In genomic region chr14:76186299-76186698, GRCm38 (mm10) we compare ENCODE assay signal across 24 mouse cellular contexts.
DNase-seq lines count a peak whose midpoint lies in the region; ATAC-seq lines count a peak whose summit lies in the region.
"Had no signal": no experiment of that assay in that cellular context is flagged by ENCODE, and none has a peak within 500 bp of the region (broad histone marks: within the 10 kb centered on the region; RNA-seq: fewer than 3 reads in every experiment).

No protein-coding gene starts in this region.

- no peaks in the 10 kb centered on the region for H3K36me3 ChIP-seq in heart, embryonic 13.5 days
- no peaks in the 10 kb centered on the region for H3K36me3 ChIP-seq in midbrain, embryonic 10.5 days
- no peaks in the 10 kb centered on the region for H3K36me3 ChIP-seq in midbrain, embryonic 13.5 days
- no peaks in the 10 kb centered on the region for H3K36me3 ChIP-seq in kidney, embryonic 16.5 days (ENCODE audit: insufficient read depth, low read length)
- no peaks in the 10 kb centered on the region for H3K36me3 ChIP-seq in stomach, embryonic 16.5 days (ENCODE audit: control insufficient read depth, insufficient read depth, low read length)
- H3K36me3 ChIP-seq: G1E; neural tube, embryonic 15.5 days had no signal

- 71% methylated on average over 4 of the region's 4 CpGs for WGBS in heart, embryonic 13.5 days
- WGBS in midbrain, embryonic 10.5 days = 89% methylated on average over 4 of the region's 4 CpGs
- 85% methylated on average over 4 of the region's 4 CpGs for WGBS in midbrain, embryonic 13.5 days
- 49% methylated on average over 4 of the region's 4 CpGs for WGBS in kidney, embryonic 16.5 days
- 47% methylated on average over 4 of the region's 4 CpGs for WGBS in stomach, embryonic 16.5 days

- H3K27me3 ChIP-seq in heart, embryonic 13.5 days (replicated peaks) = no peaks in the 10 kb centered on the region
- no peaks in the 10 kb centered on the region for H3K27me3 ChIP-seq in midbrain, embryonic 10.5 days (ENCODE audit: low read depth, poor library complexity, severe bottlenecking)
- H3K27me3 ChIP-seq in midbrain, embryonic 13.5 days = no peaks in the 10 kb centered on the region
- H3K27me3 ChIP-seq in kidney, embryonic 16.5 days (ENCODE audit: insufficient read depth, low read length) = no peaks in the 10 kb centered on the region
- no peaks in the 10 kb centered on the region for H3K27me3 ChIP-seq in stomach, embryonic 16.5 days (ENCODE audit: control insufficient read depth, insufficient read depth, low read length)
- H3K27me3 ChIP-seq: neural tube, embryonic 15.5 days had no signal

- ATAC-seq in heart, embryonic 13.5 days (ENCODE audit: extremely low read depth, insufficient number of reproducible peaks, low FRiP score, low TSS enrichment) = 0 out of 2 replicates have a peak, but pooled peaks have one; percentile 19
- ATAC-seq in midbrain, embryonic 13.5 days = no peak
- peak; percentile 39; the same call in 1 of the 2 replicates for ATAC-seq in kidney, embryonic 16.5 days (ENCODE audit: low FRiP score, low TSS enrichment)
- peak; percentile 42; the same call in 1 of the 2 replicates for ATAC-seq in stomach, embryonic 16.5 days (ENCODE audit: insufficient read depth, low FRiP score)
- ATAC-seq: forebrain, embryonic 14.5 days had no signal

- H3K4me3 ChIP-seq in heart, embryonic 13.5 days = no peak overlapping the region
- H3K4me3 ChIP-seq in midbrain, embryonic 10.5 days = no peak overlapping the region
- no peak overlapping the region for H3K4me3 ChIP-seq in midbrain, embryonic 13.5 days (replicated peaks)
- H3K4me3 ChIP-seq in kidney, embryonic 16.5 days (ENCODE audit: low read length) = no peak overlapping the region
- no peak overlapping the region for H3K4me3 ChIP-seq in stomach, embryonic 16.5 days (replicated peaks; ENCODE audit: low read length)
- H3K4me3 ChIP-seq: erythroblast, embryonic 14.5 days; heart, adult 2 months; myocyte; neural tube, embryonic 15.5 days had no signal

- no peak overlapping the region for H3K9ac ChIP-seq in heart, embryonic 13.5 days
- no peak overlapping the region for H3K9ac ChIP-seq in midbrain, embryonic 13.5 days (replicated peaks)
- H3K9ac ChIP-seq in kidney, embryonic 16.5 days (replicated peaks; ENCODE audit: low read length) = 0 out of 2 replicates have a peak overlapping the region, but pooled peaks have one; percentile 17
- no peak overlapping the region for H3K9ac ChIP-seq in stomach, embryonic 16.5 days (ENCODE audit: low read length)
- H3K9ac ChIP-seq: neural tube, embryonic 15.5 days had no signal

- no peaks in the 10 kb centered on the region for H3K9me3 ChIP-seq in heart, embryonic 13.5 days
- no peaks in the 10 kb centered on the region for H3K9me3 ChIP-seq in midbrain, embryonic 10.5 days (replicated peaks)
- no peaks in the 10 kb centered on the region for H3K9me3 ChIP-seq in midbrain, embryonic 13.5 days
- H3K9me3 ChIP-seq in kidney, embryonic 16.5 days (ENCODE audit: low read length) = no peaks in the 10 kb centered on the region
- H3K9me3 ChIP-seq in stomach, embryonic 16.5 days (replicated peaks; ENCODE audit: control insufficient read depth, low read length) = no peaks in the 10 kb centered on the region
- H3K9me3 ChIP-seq: G1E; neural tube, embryonic 15.5 days had no signal

- peaks cover 11% of the 10 kb centered on the region for H3K4me1 ChIP-seq in heart, embryonic 13.5 days
- H3K4me1 ChIP-seq in midbrain, embryonic 10.5 days = peaks cover 17% of the 10 kb centered on the region
- peaks cover 6% of the 10 kb centered on the region; the same call in 1 of the 2 replicates for H3K4me1 ChIP-seq in midbrain, embryonic 13.5 days (replicated peaks)
- peaks cover 13% of the 10 kb centered on the region; the same call in 1 of the 2 replicates for H3K4me1 ChIP-seq in kidney, embryonic 16.5 days (ENCODE audit: insufficient read depth, low read length)
- no peaks in the 10 kb centered on the region for H3K4me1 ChIP-seq in stomach, embryonic 16.5 days (ENCODE audit: control insufficient read depth, insufficient read depth, low read length)

- no peak for DNase-seq in heart, postnatal 25 days (ENCODE audit: low spot score)
- DNase-seq in midbrain, embryonic 10.5 days (ENCODE audit: low spot score) = no peak
- no peak for DNase-seq in gastrocnemius, postnatal 36 days
- DNase-seq in MN1 (ENCODE audit: low spot score) = no peak
- DNase-seq: adrenal gland, postnatal 36 days; cerebellum, adult 11-12 months; cerebellum, postnatal 36 days; gastrocnemius, postnatal 14 days; heart, adult 2 months; left cerebral cortex, postnatal 4 days; lung, adult 18-20 months; midbrain, embryonic 14.5 days; spleen, adult 18-20 months had no signal

- no peak overlapping the region for H3K4me2 ChIP-seq in heart, embryonic 13.5 days
- no peak overlapping the region for H3K4me2 ChIP-seq in midbrain, embryonic 13.5 days (replicated peaks)
- H3K4me2 ChIP-seq in kidney, embryonic 16.5 days (replicated peaks; ENCODE audit: low read depth, low read length) = no peak overlapping the region
- H3K4me2 ChIP-seq in stomach, embryonic 16.5 days (ENCODE audit: low read depth, low read length) = no peak overlapping the region
- H3K4me2 ChIP-seq: liver, embryonic 11.5 days; neural tube, embryonic 15.5 days had no signal

- no peak overlapping the region for H3K27ac ChIP-seq in heart, embryonic 13.5 days (replicated peaks)
- 0 out of 2 replicates have a peak overlapping the region, but pooled peaks have one; percentile 2 for H3K27ac ChIP-seq in midbrain, embryonic 10.5 days (replicated peaks)
- no peak overlapping the region for H3K27ac ChIP-seq in midbrain, embryonic 13.5 days
- no peak overlapping the region for H3K27ac ChIP-seq in kidney, embryonic 16.5 days (ENCODE audit: low read length)
- no peak overlapping the region for H3K27ac ChIP-seq in stomach, embryonic 16.5 days (ENCODE audit: low read length)
- H3K27ac ChIP-seq: heart, adult 2 months; macrophage; neural tube, embryonic 15.5 days had no signal

- intact Hi-C loops in heart, postnatal 25 days (cut with DNase I) = no loop called here
- intact Hi-C loops in gastrocnemius, postnatal 36 days (cut with DNase I) = no loop called here
